Mouse (Mus musculus): ENCODE measurements around the gene Arl14. TPM values are rescaled to one million over a fixed set of nuclear protein-coding genes. Genes with fewer than 3 reads are reported as not detected.

Arl14 gene
- not detected for polyA plus RNA-seq (2017; shearing (Covaris generic))

DNA sequence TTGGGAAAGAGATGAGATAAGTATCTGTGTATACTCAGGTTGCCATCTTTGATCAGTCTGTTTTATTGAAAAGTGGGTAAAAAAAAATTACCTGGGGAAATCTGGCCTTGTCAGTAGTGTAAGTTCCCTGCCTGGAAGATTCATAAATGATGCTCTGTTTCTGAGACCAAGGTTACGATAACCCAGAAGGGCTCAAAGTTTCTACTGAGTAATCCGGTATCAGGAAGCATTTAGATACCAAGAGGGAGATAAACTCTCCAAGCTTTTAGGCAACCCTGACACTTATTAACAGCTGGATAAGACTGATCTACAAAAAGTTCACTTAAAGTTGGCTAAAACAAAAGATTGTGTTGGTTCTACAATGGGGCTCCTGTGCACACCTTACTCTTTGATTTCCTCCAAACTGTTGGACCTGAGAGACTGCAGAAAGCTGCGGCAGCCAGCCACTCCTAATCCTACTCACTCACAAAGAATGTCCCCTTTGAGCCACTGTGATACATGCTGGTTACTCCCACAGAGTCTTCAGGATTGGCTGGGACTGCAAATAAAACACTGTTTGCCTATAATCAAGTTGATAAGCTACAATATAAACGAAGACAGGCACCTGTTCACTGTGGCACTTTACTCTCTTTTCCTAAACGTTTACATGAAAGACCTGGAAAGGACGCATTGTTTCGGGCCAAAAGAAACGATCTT is at the start of gene Arl14:
Gene Arl14 (plus strand): TSS at position 614 of the 696 bp plus-strand sequence.
- no peak for ATAC-seq

- ATAC-seq = no peak
Measured at GRCm38 (mm10) chr3:69175229-69175628, 47.0 kb upstream of the Arl14 start.

- peak; percentile 88 for ATAC-seq
Measured at GRCm38 (mm10) chr3:69177168-69177797, 44.9 kb upstream of the Arl14 start.

GRCm38 (mm10) chr3:69177914-69178313 is 44.3 kb upstream of the Arl14 start:
- no peak for ATAC-seq

GRCm38 (mm10) chr3:69178365-69179004 is 43.7 kb upstream of the Arl14 start:
- no peak for ATAC-seq

DNA sequence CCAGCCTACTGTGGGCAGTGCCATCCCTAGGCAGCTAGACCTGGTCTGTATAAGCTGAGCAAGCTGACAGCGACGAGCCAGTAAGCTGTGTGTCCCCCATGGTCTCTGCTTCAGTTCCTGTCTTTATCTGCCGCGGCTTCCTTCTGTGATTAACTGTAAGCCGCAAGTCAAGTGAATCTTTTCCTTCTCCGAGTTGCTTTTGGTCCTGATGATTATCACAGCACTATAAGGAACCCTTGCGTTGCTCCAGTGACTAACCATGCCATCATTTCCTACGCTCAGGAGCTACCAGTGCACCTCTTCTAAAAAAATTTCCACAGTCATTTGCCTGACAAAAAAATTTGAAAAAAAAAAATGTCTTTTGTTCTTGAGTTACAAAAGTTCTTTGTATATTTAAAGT is 40.7 kb upstream of the Arl14 start:
- no peak for ATAC-seq

- ATAC-seq = no peak
Measured at GRCm38 (mm10) chr3:69182225-69182624, 40.0 kb upstream of the Arl14 start.

DNA sequence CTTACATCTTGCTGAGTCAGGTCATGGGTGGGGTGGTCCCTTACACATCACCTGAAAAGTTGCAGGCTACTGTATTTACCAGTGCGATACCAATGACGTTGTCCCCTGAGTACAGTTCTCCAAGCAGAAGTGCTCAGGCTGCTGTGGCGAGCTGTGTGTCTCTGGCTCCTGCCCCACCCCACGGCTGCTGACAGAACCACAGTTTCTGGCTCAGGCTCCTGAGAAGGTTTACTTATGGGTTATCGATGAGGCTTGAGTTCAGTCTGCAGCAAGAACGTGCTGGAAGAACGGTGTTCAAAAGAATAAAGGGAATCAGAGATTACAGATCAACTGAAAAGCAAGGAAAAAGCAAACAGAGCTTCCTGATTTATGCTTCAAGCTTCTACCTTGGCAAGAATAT is 37.0 kb upstream of the Arl14 start:
- no peak for ATAC-seq

GRCm38 (mm10) chr3:69186031-69186430 is 36.2 kb upstream of the Arl14 start:
- ATAC-seq = no peak

DNA sequence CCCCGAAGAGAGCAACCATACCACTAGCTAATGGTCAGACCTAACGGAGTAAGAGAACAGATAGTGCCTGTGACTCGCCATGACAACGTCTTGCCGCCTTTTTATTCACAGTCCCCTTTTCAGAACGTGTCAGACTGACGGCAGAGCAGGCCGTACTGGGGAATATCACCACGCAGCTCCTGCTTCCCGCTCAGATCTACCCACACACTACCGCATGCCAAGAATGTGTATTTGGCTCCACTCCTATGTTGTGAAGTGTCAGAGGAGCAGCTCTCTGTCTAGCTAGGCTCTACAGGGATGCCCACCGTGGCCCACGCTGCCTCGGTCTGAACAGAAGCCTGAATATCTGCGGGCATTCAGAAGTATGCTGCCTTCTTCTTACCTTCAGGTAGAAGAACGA is 35.6 kb upstream of the Arl14 start:
- ATAC-seq = no peak

DNA sequence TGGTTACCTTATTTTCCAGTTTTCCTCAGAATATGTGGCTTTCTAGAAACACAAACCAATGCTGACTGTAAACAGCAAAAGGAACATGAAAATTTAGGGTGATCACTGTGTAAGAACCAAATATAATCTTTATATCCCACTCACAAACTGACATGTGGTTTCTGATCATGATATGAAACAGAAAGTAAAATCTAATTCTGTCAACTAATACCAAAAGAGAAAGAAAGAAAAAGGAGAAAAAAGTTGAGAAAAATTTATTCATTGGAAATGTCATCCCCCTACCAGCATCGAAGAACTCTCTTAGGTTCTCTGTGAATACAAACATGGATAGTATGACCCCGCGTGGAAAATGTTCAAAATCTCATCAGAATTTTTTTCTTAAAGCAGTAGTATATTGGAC is 29.2 kb upstream of the Arl14 start:
- ATAC-seq = peak; percentile 64

GRCm38 (mm10) chr3:69194496-69194895 is 27.7 kb upstream of the Arl14 start:
- no peak for ATAC-seq

- no peak for ATAC-seq
Measured at GRCm38 (mm10) chr3:69195251-69195650, 27.0 kb upstream of the Arl14 start.

- ATAC-seq = no peak
Measured at GRCm38 (mm10) chr3:69198098-69198497, 24.1 kb upstream of the Arl14 start.

GRCm38 (mm10) chr3:69200251-69200650 is 22.0 kb upstream of the Arl14 start:
- no peak for ATAC-seq

- ATAC-seq = no peak
Measured at GRCm38 (mm10) chr3:69201206-69201605, 21.0 kb upstream of the Arl14 start.

DNA sequence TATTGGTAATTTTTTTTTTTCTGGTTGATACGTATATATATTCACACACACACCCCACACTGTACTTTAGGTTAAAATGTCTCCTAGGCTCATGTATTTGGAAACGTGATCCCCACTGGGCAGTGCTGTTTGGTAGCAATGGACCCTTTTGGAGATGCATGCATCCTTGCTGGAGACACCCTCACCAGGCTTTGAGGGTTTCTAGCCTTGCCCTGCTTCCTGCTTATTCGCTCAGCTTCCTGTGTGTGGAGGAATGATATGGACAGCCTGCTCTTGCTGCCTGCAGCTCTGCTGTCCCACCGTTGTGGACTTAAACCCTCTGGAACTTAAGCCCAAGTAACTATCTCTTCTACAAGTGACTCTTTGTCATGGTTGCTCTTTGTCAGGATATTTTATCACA is 19.3 kb upstream of the Arl14 start:
- no peak for ATAC-seq

- ATAC-seq = peak; percentile 78
Measured at GRCm38 (mm10) chr3:69205266-69206054, 16.8 kb upstream of the Arl14 start.

GRCm38 (mm10) chr3:69206193-69206893 is 15.9 kb upstream of the Arl14 start:
- ATAC-seq = peak; percentile 18

DNA sequence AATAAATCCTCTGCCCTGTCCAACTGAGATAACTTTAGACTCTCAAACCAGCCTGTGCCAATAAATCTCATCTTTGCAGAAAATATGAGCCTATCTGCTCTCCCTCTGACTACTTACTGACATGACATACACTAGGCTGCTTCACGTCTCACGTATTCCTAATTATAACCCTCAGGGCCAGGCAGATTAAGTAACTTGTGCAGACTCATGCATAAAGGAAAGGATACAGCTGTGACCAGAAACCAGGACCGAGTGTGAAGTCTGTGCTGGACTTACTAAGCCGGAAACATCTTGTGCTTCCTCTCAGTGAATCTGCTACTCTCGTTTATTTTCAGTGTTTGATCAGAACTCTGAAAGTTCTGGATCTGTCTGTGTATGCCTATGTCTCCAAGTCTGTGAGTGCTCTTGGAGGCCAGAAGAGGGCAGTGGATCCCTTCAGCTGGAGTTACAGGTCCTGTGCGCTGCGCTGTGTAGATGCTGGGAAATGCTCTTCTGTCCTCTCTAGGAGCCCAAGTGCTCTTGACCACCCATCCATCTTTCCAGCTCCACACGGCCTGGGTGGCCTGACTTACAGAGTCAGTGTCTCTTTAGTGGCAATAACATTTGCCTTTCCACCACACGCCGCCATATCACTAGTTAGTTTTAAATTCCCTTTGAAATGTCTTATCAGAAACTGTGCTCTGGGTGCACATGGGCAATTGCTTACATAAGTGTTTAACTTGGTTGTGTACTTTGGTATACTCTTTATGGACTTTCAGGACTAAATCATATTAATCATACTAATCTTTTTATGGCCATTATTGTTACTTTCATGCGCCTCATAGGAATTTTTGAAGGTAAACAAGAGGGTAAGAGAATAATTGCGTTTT is 13.5 kb upstream of the Arl14 start:
- ATAC-seq = no peak

DNA sequence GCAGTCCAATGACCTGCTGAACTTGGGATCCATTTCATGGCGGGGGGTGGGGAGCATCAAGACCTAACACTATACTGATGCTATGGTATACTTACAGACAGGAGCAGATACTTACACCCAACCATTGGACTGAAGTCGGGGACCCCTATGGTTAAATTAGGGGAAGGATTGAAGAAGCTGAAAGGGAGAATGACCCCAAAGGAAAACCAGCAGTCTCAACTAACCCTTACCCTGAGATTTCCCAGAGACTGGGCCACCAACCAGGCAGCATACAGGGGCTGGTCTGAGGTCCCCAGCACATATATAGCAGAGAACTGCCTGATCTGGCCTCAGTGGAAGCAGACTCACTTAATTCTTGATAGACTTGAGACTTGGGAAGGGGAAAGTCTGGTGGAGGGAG is 10.0 kb upstream of the Arl14 start:
- no peak for ATAC-seq

DNA sequence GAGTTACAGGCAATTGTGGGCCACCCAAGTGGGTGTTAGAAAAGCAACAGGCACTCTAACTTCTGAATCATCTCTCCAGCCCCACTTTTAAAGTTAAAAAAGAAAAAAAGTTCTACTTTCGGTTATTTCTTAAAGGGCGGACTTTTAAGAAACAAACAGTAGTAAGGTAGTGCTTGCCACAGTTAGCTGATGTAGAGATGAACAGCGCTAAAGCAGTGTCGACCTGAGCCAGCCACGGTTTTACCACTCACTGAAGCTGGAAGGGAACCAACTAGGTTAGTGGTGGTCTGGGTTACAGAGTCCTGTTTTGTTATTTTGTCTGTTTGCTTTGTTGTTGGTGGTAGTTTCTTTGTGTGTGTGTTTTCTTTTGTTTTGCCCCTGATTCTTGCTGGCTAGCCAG is 8.8 kb upstream of the Arl14 start:
- ATAC-seq = peak; percentile 67

Data from CD4-positive, CD25-positive, alpha-beta regulatory T cell, adult 4 months (primary cell).